Mouse (Mus musculus): ENCODE results near the gene Eno2. TPM values are rescaled to one million over a fixed set of nuclear protein-coding genes. Genes with fewer than 3 reads are reported as not detected.

The Eno2 gene
- polyA plus RNA-seq, 1 experiment = 5.3 TPM

DNA sequence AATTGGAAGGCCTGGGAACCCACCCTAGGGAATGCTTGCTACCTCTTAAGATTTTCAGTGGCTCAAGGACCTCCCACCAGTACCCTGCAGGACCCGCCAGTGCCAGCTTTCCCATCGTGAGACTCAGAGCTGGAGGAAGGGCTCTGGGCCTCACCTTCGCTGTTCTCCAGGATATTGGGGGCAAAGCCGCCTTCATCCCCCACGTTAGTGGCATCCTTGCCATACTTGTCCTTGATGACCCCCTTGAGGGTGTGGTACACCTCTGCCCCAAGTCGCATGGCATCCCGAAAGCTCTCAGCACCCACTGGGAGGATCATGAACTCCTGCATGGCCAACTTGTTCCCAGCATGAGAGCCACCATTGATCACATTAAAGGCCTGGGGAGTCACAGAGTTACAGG is 3.5 kb downstream of the Eno2 start:
- DNase-seq (ENCODE audit: low read depth) = no peak

DNA sequence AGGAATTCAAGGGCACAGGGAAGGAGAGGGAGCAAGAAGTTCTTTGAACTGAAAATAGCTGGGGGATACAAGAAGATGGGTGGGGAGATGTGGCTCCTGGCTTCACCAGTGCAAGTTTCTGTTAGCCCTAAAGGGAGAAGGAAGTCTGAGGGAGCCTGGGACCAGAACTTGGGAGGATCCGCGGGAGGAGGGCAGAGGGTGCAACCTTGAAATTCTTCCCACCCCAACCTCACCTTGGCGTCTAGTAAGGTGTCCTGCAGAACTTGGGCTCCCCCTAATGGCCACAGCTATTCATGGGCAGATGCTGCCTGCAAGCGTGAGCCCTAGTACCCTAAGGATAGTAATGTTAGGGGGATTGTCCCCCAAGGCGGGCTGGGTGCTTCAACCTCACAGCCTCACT is 10.2 kb downstream of the Eno2 start:
- DNase-seq (ENCODE audit: low read depth) = no peak

DNA sequence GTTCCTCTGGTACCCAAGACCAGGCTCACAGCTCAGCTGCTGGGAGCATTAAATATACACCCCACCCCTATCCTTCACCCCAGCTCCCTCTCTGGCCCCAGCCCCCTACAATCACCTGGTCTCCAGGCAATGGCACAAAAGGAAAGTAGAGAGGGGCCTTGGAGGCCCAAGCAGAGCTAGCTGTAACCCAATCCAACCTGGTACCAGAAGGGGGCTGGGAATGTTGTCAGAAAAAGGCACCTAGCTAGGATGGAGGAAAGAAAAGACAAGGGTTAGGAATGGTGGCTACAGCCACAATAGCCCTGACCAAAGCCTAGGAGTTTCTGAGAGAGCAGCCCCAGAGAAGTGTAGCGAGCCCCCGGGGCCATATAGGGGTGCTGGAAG is 10.6 kb downstream of the Eno2 start:
- no peak for DNase-seq (ENCODE audit: low read depth)

DNA sequence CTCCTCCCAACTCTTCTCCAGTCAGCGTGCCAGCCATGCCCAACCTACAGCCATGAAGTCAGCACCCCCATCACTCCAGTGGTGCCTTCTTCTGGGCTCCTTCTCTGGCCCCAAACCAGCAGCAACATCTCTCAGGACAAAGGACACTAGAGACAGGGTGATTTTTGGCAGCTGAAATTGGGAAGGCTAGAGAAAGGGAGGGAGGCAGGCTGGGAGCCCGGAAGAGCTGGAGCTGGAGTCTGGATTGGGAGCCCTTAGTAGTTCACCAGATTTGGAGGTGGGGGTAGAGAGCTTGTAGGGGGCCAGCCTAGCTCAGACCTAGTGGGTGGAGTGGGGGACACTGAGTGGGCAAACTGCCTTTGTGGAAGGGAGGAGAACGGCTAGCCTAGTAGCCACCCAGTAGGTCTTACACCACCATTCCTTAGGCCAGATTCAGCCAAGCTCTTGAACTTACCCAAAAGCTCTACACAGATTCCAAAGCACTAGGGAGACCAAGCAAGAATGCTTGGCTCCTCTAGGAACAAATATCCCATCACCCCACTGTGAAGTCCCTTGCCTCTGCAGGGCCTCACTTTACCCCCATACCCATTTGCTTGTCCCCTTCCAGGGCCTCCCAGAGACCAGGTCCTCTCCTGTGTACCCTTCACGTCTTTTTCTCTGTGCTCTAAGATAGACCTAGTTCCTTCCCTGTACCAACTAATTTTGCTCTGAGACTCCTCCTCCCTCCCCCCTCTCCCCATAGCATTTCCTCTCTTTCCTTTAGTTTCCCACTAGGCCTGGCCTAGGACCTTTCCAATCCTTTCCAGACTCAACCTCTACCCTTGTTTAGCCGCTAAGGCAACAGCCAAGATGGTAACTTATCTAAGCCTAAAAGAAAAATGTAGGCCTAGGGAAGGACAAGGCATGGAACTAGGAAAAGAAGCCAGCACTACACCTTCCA is 11.3 kb downstream of the Eno2 start:
- DNase-seq (ENCODE audit: low read depth) = no peak

DNA sequence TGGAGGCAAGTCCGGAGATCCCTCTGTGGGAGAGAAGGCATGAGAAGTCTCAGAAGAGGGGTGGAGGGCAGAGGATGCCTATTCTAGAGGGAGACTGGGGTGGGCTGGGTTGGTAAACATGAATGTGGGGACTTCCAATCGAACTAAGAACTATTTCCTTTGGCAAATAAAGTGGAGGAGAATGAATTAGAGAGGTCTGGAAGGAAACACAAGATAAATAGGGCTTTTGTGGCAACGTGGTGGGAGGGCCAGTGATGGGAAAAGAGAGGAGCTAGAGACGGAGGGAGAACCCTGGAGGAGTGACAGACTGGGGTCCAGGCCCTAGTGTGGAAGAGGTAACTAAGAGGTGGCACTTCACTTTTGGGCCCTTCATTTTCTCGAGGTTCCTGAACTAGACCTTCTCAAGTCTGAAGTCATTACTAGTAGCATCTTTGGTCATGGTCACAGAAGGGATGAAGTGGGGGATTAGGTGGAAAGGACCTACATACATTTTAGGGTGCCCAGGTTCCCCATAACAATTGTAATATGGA is 12.1 kb downstream of the Eno2 start:
- no peak for DNase-seq (ENCODE audit: low read depth)

DNA sequence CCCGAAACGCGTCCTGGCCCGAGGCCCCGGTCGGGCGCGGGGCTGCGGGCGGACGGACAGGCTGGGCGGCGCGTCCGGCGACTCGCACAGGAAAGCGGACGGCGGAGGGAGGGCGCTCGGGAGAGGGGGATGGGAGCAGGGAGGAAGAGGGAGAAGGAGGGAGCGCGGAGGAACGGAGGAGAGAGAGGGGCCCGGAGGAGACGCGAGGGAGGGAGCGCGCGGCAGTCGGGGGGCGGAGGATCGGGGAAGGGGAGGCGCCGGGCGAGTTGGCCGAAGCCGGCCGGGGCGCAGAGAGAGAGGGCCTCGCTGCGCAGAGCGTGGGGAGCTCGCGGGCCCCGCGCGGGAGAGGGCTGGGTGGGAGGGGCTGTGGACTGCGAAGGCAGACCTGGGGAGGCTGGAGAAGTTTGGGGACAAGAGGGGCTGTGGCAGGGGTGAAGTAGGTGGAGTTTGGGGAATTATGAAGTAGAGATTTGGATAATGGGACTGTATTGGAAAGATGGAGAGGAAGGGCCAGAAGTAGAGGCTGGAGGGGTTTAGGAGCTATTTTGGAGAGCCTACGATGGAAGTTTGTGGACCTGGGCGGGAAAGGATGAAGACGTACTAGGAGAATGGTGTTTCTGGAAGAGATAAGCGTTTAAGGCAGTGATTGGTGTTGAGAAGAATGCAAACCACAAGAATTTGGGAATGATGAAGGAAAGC is 12.7 kb downstream of the Eno2 start:
- DNase-seq (ENCODE audit: low read depth) = no peak

DNA sequence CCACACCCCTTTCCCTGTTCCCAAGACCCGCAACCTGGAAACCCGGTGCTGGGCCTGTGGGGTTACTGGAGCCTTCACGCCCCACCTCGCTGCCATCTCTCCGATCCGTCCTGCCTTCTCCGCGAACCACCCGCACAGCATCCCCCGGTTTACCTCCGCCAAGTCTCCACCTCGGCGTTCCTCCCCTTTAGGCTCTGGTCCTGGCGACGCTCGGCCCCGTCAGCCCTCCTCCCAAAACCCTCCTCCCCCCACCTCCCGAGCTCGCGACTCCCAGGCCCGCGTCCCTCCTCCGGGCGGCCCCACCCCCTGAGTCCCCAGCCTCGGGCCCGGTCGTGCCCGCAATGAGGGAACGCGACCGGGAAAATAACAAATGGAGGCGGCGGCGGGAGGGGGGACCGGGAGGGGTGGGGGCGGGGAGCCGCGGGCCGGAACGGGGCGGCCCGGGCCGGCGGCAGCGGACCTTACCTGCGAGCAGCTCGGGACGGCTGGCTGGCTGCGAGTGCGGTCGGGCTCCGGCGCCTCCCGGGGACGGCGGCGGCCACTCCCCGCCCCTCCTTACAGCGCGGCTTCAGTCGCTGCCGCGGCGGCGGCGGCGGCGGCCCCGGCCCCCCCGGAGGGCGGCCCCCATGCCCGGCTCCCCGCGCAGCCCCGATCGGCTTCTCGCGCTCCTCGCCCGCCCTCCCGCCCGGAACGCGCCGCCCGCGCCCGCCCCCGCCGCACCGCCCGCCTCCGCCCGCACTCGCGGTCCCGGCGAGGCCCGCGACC is 13.5 kb downstream of the Eno2 start, which contains the start of the genes Gm45234 and Atn1:
Gm45234 (minus strand) TSS at position 191 of the 765 bp plus-strand sequence.
Atn1 (minus strand) TSS at position 694 of the 765 bp plus-strand sequence.
- no peak for DNase-seq (ENCODE audit: low read depth)

DNA sequence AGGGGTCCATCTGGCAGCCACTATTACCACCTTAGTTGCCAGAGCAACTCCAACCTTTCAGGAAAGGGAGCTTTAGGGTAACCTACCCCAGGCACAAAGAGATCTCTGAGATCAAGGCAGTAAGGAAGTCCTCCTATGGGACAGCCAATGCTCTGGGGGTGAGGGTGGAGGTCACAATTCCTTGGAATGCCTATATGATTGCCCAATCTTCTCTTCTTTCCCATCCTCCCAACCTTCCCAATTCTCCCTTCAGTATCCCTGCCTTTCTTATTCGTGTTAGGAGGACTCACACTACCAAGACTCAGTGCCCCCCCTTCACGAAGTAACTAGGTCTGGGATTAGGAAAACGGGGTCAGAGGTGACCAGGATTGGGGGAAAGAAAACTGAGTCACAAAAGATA is 14.2 kb downstream of the Eno2 start:
- no peak for DNase-seq (ENCODE audit: low read depth)

DNA sequence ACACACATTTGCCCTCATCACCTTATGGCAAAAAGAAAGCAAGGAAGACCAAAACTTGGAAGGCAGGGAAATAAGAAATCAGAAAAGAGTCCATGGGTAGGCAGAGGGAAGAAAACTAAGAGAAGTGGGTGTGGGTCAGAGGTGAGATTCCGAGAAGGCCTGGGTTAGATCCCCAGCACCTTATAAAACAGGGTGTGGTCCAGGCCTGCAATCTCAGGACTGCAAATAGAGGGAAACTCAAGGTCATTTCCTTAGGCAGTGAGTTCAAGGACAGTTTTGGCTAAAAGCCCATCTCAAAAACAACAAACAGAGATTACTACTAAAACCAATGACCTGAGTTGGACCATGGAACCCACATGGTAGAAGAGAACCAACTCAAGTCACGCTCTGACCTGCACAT is 15.6 kb downstream of the Eno2 start:
- DNase-seq (ENCODE audit: low read depth) = no peak

DNA sequence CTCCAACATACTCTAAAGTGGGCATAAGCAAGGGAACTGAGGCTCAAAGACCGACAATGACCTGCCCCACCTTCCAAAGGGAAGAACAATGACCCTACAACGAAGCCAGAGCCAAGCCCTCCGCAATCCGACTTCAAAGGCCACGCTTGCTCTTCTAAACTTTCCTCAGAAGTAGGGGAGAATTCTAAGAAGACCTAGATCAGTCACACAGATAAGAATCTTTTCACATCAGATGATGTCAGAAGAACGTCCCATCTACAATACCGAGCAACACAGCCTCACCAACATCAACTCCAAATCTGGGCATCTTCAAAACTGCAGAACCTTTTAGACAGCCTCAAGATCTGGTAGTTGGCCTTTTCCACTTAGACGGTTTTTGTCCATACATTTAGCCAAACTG is 19.1 kb downstream of the Eno2 start:
- no peak for DNase-seq (ENCODE audit: low read depth)

DNA sequence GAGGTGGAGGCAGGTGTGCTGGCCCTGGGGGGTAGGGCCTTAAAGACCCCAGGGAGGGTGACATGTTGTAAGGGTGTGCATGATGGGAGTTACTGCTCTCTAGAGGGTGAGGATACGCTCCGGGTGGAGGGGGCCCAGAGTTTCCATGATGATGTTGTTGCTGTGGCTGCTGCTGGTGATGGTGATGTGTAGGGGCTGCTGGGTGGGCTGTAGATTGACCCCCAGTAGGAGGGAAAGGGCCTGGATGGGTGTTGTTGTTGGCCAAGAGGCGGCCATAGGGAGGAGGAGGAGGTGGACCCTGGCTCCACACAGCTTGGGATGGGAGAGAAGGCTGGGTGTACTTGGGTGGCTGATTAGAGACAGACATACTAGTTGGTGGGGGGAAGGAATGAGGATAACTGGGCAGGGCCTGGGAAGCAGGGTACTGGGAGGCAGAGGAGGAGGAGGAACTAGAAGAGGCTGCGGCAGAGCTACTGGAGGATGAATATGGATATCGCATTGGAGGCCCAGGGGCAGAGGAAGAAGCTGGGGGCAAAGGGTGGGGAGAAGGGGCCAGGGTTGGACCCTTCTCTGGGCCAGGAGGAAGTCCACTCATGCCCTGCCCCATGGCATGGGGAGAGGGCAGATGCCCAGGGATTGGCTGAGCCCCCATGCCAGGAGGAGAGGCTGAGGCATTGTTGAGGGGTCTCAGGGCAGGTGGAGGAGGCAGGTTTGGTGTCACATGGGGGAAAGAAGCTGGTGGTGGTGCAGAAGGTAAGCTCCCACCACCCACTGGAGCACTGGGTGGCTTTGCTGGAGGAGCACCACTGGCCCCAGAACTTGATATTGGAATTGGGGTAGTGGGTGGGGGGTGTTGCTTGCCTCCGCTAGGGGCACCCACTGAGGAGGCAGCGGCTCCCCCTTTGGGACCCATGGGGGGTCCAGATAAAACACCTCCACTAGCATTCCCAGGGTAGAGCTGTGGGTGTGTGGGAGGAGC is 22.5 kb downstream of the Eno2 start:
- no peak for DNase-seq (ENCODE audit: low read depth)

DNA sequence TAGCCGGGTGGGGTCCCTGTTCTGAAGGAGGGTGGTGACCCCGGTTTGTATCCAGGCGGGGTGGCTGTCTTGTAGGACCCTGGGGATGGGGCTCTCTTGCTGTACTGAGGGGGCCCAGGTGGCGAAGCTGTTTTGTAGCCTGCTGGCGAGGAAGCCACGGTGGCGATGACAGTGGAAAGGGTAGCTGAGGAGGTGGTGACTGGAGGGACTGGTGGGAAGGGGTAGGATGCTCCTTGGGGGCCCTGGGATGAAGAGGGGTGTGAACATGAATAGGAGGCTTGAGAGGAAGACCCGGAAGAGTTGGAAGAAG is 23.2 kb downstream of the Eno2 start:
- no peak for DNase-seq (ENCODE audit: low read depth)

DNA sequence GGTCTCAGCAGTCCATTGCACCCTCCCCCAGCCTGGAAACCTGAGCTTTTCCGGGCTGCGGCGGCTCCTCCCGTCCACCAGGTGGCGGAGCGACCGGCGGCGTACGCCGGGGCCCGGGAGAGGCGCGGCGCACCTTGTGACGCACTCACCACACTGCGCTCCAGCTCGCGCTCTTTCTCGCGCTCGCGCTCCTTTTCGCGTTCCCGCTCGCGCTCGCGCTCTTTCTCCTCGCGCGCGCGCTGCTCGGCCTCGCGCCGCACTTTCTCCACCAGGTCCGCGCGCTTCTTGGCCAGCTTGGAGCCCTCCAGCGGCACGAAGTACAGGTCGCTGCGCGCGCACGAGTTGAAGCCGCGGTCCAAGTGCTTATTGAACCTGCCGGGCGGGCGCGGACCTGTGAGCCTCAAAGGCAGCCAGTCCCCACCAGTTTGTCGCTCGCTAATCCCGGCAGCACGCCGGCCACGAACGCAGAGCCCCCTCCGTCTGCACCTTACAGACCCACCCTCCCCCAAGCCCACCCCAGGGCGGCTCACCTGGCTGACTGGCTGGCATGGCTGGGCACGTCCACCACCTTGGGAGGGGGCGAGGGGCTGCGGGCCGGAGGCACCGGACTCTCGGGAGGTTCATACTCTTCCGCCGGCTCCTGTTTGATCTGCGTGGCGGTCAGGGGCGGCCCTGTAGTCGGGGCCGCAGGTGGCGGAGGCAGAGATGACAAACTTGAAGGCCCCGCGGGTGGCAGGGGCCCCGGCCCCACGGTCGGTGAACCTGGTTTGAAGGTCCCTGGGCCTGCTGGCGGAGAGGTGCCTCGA is 23.8 kb downstream of the Eno2 start:
- DNase-seq (ENCODE audit: low read depth) = no peak

DNA sequence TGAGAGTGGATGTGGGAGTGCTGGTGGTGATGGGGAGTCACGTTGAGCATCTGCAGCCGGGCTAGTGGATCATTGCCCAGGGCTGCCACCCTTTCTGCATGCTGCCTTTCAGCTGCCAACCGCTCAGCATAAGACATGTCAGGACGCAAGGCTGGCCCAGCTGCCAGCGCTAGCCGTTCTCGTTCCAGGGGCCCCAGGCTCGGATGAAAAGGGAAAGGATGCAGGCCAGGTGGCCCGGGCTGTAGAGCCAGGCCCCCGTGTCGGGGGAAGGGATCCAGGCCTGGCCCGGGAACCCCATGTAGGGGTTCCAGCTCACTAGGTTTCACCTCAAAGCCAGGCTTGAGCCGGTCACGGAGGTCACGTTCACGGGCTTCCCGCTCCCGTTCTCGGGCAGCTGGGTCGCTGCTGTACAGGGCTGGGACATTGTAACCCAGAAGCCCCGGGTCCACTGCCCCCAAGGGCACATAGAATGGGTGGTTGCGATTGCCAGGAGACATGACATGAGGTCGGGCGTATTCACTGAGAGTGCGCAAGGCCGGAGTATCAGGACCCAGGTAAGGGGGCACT is 24.6 kb downstream of the Eno2 start:
- no peak for DNase-seq (ENCODE audit: low read depth)

DNA sequence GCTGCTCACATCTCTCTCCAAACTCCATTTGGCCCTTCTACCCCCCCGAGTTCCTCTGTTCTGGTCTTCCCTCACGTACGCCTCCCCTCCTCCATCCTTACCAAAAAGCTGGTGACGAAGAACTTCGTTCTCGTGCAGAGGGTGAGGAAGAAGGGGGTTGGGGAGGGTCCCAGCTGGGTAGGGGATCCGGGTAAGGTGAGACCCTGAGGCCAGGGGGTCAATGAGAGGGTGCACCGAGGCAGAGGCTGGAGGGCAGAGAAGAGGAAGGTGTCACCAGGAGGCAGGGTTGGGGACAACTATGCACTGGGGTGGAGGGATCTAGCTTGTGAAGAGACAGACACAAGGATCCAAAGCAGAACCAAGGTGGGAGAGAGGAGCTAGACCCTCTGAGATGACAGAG is 25.8 kb downstream of the Eno2 start:
- DNase-seq (ENCODE audit: low read depth) = no peak

DNA sequence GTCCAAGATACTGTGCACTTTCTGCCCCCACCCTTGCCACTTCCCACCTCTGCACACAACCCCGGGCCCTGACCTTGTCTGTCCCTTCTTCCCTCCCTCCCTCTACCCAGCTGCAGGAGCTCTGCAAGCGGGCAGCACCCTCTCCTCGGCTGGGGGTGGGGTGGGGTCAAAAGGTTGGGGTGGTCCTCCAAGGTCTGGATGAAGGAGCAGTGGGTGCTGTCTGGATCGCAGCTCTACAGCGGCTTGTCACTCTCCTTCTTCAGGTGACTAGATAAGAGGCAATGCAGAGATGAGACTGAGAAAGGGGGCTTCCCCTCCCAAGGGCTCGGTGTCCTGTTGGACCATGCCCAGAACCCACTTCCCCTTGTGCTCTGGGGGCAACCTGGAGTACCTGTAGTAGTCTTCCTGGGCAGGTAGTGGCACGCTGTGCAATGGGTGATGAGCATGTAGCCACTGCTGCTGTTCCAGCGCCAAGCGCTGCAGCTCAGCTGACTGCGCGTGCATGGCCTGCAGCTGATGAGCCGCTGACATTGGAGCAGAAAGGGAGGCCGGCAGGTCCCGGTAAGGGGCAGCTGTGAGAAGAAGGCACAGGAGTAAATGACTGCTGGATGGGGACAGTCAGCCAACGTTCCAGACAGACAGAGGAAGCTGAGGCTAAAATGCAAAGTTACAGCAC is 26.5 kb downstream of the Eno2 start:
- no peak for DNase-seq (ENCODE audit: low read depth)

DNA sequence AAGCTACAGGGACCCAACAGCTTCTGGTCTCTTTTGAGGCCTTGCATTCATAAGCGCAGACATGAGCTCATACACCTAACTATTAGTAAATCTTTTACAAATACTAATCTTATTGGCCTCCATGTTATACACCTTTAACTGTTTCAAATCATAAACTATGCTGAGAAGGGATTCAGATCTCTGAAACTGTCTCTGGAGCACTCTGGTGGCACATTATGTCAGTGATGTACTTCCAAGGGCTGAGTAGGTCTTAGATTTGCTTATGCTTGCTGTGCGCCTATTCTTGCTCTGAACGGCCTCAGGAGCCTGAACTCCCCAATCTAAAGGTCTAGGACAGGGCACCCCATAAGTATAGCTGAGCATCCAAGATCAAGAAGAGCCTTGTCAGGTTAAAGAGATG is 27.6 kb downstream of the Eno2 start:
- no peak for DNase-seq (ENCODE audit: low read depth)

DNA sequence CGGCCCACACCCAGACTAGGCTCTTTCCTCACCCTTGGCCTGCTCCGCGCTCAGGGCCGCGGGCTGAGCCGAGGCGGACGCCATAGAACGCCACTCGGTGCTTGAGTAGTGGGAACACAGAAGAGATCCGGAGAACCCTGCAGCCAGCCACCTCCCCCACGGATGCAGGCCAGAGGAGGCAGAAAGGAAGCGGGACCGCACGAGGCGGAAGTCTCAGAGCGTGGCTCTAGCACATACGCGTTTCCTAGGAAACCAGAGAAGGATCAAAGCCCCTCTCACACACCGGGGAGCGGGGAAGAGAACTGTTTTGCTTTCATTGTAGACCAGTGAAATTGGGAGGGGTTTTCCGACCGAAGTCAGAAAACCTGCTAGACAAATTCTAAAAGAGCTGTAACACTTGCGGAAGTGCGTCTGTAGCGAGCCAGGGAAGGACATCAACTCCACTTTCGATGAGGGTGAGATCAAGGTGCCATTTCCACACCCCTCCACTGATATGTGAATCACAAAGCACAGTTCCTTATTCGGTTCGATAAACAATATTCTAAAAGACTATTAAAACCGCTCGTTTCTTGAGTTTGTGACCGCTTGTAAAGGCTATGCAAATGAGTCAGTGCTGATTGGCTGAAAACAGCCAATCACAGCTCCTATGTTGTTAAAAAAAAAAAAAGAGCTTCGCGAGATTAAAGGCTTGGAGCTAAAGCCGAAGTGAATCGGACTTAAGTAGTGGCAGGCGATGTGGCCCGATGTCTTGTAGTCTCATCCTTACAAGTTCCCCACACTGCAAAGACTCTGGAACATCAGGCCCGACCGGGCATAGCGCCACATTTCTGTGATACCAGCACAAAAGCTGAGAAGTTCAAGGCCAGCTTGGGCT is 28.3 kb downstream of the Eno2 start, which contains the start of gene Grcc10:
Grcc10 (minus strand) TSS at position 487 of the 874 bp plus-strand sequence.
- no peak for DNase-seq (ENCODE audit: low read depth)

All from gonadal fat pad, adult 2 months (tissue).